Mouse (Mus musculus) hindbrain, embryonic 13.5 days (tissue): ENCODE results near the gene Gata3. TPM values are rescaled to one million over a fixed set of nuclear protein-coding genes. Genes with fewer than 3 reads are reported as not detected.

Experiments
- ATAC-seq: fragments of 200-750 bp; cut with Nextera tagmentation; 2 replicates; pipeline ENCODE4 v1.8.0; 2017; ENCODE audit warnings: moderate TSS enrichment; ENCODE audit not compliant: low FRiP score
- H3K27ac ChIP-seq: fragments of 300-500 bp; sonication (generic); 2 replicates; pipeline ENCODE4 v1.5.1; 2015; ENCODE audit warnings: inconsistent platforms, mild to moderate bottlenecking, moderate library complexity
- H3K27me3 ChIP-seq: fragments of 300-500 bp; sonication (generic); 2 replicates; pipeline ENCODE4 v1.6.1; 2015; ENCODE audit warnings: mild to moderate bottlenecking, inconsistent platforms
- H3K36me3 ChIP-seq: fragments of 300-500 bp; sonication (generic); 2 replicates; pipeline ENCODE4 v1.6.1; 2015; ENCODE audit warnings: mild to moderate bottlenecking, inconsistent platforms
- H3K4me1 ChIP-seq: fragments of 300-500 bp; sonication (generic); replicated peaks from 2 replicates; pipeline ENCODE4 v1.6.1; 2015; ENCODE audit warnings: inconsistent platforms
- H3K4me2 ChIP-seq: fragments of 300-500 bp; sonication (generic); 2 replicates; pipeline ENCODE4 v1.6.1; 2015; ENCODE audit warnings: inconsistent platforms, mild to moderate bottlenecking, moderate library complexity
- H3K4me3 ChIP-seq: fragments of 300-500 bp; sonication (generic); 2 replicates; pipeline ENCODE4 v1.5.1; 2015; ENCODE audit warnings: mild to moderate bottlenecking, inconsistent platforms
- H3K9ac ChIP-seq: fragments of 300-500 bp; sonication (generic); 2 replicates; pipeline ENCODE4 v1.6.1; 2015; ENCODE audit warnings: mild to moderate bottlenecking, inconsistent platforms
- H3K9me3 ChIP-seq: fragments of 300-500 bp; sonication (generic); 2 replicates; pipeline ENCODE4 v1.6.1; 2016; ENCODE audit warnings: inconsistent platforms
- WGBS: fragments of 180-500 bp; shearing (Covaris S2); methylation state at CpG from one replicate; pipeline ENCODE4 v1.1.7; 2015; 5-methylcytosine and 5-hydroxymethylcytosine counted together
- polyA plus RNA-seq: library from polyadenylated mRNA; unstranded; fragments of >200 nt; fragmentation: Nextera tagmentation; extraction: Ambion mirVana; gene quantifications from 2 replicates; pipeline ENCODE4 v1.2.1, GENCODE M21; 2015

Gene Gata3
- polyA plus RNA-seq, 1 experiment from 2014 or later, result 32.3 TPM

DNA sequence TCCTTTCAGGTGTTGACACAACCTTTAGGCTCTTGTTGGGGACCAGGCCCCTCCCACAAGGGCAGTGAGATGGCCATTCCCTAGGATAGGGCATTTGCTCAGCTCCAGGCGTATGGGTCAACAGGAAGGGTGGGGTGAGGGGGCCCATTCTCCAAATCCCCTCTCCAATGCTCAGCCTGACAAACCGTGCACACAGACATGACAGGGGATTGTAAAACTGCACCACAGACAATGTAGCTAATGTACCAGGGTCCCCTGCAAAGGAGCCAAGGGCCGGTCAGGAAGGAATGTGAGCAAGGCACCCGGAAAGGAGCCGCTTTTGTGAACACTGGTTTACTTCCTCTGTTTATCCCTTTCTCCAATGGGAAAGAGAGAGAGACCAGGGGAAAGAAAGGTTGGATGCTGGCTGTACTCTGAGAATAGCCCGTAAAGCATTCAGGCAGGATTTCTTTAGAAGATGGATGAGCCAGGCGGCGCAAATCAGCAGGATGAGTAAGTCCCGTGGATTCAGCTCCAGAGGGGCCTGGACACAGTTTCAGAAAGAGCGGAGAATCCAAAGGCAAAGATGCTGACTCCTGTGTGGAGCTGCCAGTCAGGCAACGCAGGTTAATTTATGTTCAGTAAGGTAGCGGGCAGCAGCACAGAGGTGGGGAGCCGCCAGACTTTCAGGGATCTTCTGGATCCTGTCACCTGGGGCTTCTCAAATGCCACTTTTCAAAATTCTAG is 36.8 kb downstream of the Gata3 start:
- Histone ChIP-seq H3K4me1 (peaks cover 9% of the 10 kb centered on the region), H3K9me3 (no peaks in the 10 kb centered on the region), H3K36me3 (no peaks in the 10 kb centered on the region), H3K27ac (no peak overlapping the region), H3K9ac (no peak overlapping the region), H3K27me3 (no peaks in the 10 kb centered on the region), H3K4me3 (no peak overlapping the region), H3K4me2 (0 out of 2 replicates have a peak overlapping the region, but pooled peaks have one; percentile 27)
- 32% methylated on average over 13 of the region's 13 CpGs for WGBS
- peak; percentile 61; the same call in 1 of the 2 replicates for ATAC-seq

DNA sequence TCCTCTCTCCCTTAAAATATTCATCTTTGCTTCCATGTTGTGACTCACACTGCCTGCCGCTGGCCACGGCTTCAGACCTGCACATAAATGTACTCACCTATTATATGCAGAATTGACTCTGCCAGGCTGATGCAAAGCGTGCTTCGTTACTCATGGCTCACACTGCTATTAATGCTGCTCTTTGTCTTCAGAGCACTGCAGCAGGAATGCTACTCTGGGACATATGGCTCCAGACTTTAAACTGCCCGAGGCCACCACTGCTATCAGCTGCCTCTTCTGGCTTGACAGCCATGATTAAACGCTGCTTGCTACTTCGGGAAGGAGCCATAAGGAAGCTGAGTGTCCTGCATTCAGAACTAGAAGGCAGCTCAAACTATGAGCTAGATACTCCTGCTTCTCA is 54.6 kb downstream of the Gata3 start:
- Histone ChIP-seq H3K9me3 (no peaks in the 10 kb centered on the region), H3K27ac (no peak overlapping the region), H3K9ac (no peak overlapping the region), H3K36me3 (no peaks in the 10 kb centered on the region), H3K4me2 (no peak overlapping the region), H3K27me3 (no peaks in the 10 kb centered on the region), H3K4me1 (0 out of 2 replicates have a peak, but pooled peaks cover 3% of the 10 kb centered on the region), H3K4me3 (no peak overlapping the region)
- peak; percentile 66; the same call in 1 of the 2 replicates for ATAC-seq
- WGBS, result 57% methylated on average over 7 of the region's 7 CpGs

DNA sequence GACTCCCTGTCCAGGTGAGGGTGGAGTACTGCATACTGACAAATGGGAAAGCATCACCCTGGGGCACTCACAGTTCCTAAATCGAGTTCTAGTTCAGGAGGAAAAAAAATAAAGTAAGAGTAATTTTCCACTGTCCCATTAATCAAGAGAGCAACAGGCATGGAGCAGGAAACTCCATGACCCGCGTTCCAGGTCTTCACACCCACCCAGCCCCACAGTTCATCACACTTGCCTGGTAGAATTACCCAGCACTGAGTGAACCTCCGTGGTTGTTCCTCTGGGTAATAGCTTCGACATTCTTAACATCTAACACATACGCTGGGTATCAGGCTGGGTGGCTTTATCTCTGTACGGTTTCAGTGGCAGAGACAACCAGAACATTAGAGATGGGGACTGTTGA is 56.1 kb downstream of the Gata3 start:
- no peak overlapping the region for H3K4me2 ChIP-seq
- H3K4me1 ChIP-seq, result 0 out of 2 replicates have a peak, but pooled peaks cover 3% of the 10 kb centered on the region
- whole genome bisulfite sequencing, result 85% methylated on average over 7 of the region's 7 CpGs
- H3K9me3 ChIP-seq, result no peaks in the 10 kb centered on the region
- no peak overlapping the region for H3K9ac ChIP-seq
- no peaks in the 10 kb centered on the region for H3K36me3 ChIP-seq
- H3K27me3 ChIP-seq, result no peaks in the 10 kb centered on the region
- H3K27ac ChIP-seq, result no peak overlapping the region
- no peak for ATAC-seq
- no peak overlapping the region for H3K4me3 ChIP-seq

DNA sequence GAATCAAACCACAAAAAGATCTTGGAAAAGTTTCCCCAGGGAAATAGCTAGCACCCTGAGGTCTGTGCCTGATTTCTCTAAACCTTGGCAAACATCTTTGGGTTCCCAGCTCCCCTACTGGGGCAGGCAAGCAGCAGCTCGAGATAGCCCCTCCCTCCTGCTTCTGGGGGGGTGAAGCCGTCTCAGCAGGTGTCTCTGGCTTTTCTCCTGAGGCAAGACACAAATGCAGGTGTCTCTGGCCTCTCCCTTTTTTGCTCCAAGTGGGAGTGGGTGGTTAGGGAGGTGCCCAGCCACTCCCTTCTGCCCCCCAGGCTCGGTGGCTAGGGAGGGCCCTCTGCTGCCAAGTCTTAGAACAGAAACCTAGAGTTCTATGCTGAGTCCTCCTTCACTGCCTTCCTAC is 62.2 kb downstream of the Gata3 start:
- Histone ChIP-seq H3K27ac (no peak overlapping the region), H3K4me1 (no peaks in the 10 kb centered on the region), H3K4me3 (no peak overlapping the region), H3K9me3 (no peaks in the 10 kb centered on the region), H3K36me3 (no peaks in the 10 kb centered on the region), H3K27me3 (no peaks in the 10 kb centered on the region), H3K9ac (no peak overlapping the region), H3K4me2 (no peak overlapping the region)
- 30% methylated on average over 3 of the region's 3 CpGs for WGBS
- ATAC-seq, result no peak

DNA sequence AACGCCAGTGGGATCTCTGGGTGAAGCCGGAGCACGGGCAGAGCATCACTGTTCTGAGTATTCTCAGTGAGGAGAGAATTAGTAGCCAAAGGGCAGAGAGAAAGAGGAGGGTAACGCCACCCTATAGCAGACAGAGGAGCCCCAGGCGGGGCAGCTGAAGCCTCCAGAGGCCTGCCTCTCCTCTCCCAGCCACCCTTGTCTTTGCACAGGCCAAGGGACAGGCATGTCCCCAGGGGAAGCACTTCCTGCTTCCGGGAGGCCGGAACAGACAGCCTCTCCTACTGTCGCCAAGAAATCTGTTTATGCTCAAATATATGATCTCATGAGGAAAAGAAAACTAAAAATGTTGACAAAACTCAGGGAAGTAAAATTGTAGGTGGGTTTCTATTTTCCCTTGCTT is 69.2 kb downstream of the Gata3 start:
- Histone ChIP-seq H3K4me3 (no peak overlapping the region), H3K27ac (no peak overlapping the region), H3K36me3 (no peaks in the 10 kb centered on the region), H3K4me1 (no peaks in the 10 kb centered on the region), H3K4me2 (no peak overlapping the region), H3K9me3 (no peaks in the 10 kb centered on the region), H3K9ac (no peak overlapping the region), H3K27me3 (no peaks in the 10 kb centered on the region)
- 87% methylated on average over 8 of the region's 8 CpGs for WGBS
- ATAC-seq, result no peak

DNA sequence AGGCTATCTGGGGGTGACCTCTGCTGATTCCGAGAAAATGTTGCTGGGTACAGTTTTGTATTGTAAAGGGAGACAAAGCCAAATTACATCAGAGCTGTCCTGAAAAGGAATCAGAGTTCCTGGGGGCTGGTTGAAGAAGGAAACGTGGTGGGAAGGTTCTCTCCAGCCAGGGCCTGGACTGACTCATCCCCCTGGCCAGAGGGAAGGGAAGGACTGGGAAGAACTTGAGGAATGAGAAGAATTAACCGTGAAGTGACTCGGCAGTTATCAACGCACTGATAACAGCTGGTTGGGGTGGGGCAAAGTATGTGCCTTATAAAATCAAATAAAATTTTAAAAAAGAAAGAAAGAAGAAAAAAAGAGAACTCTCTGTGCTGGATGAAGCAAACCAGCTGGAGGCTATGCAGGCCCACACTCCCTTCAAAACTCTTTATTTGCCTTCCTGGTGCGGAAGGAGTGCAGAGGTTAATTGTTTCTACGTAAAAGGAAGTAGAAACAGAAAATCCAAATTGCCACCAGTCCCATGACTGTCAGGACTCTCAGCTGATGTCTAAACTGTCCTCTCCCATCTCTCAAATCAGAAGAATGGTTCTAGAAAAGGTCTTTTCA is 71.6 kb downstream of the Gata3 start:
- ATAC-seq, result no peak
- no peaks in the 10 kb centered on the region for H3K9me3 ChIP-seq
- no peaks in the 10 kb centered on the region for H3K36me3 ChIP-seq
- H3K4me3 ChIP-seq, result no peak overlapping the region
- no peak overlapping the region for H3K4me2 ChIP-seq
- H3K4me1 ChIP-seq, result no peaks in the 10 kb centered on the region
- H3K27ac ChIP-seq, result no peak overlapping the region
- H3K27me3 ChIP-seq, result no peaks in the 10 kb centered on the region
- no peak overlapping the region for H3K9ac ChIP-seq
- WGBS, result 82% methylated on average over 7 of the region's 7 CpGs

Other genes with a start within 250 kb of the Gata3 start
- 1.1 and 2.5 TPM in 2 replicates for gene 4930412O13Rik, start 8.8 kb downstream of the Gata3 start, polyA plus RNA-seq
- 1.4 and 2.7 TPM in 2 replicates for gene 9230102O04Rik, start 494 bp downstream of the Gata3 start, polyA plus RNA-seq
- 15.0 and 16.6 TPM in 2 replicates for gene Taf3, start 158.6 kb upstream of the Gata3 start, polyA plus RNA-seq
- 529 and 549 TPM in 2 replicates for gene Atp5c1, start 190.5 kb upstream of the Gata3 start, polyA plus RNA-seq
- gene Kin, start 190.6 kb upstream of the Gata3 start, polyA plus RNA-seq, result 37.6 and 39.0 TPM in 2 replicates
- gene Itih2, start 241.4 kb upstream of the Gata3 start, polyA plus RNA-seq, result 1.5 and 1.7 TPM in 2 replicates